Mouse (Mus musculus) stomach, embryonic 14.5 days (tissue): ENCODE results near the gene Eif2b5. TPM values are rescaled to one million over a fixed set of nuclear protein-coding genes. Genes with fewer than 3 reads are reported as not detected.

Source experiments
- ATAC-seq: fragments of 200-750 bp; cut with Nextera tagmentation; 2 replicates; pipeline ENCODE4 v1.8.0; 2017; ENCODE audit warnings: low read depth, moderate TSS enrichment; ENCODE audit not compliant: insufficient number of reproducible peaks, insufficient read depth, low FRiP score
- H3K27ac ChIP-seq: fragments of 300-500 bp; sonication (generic); 2 replicates; pipeline ENCODE4 v1.5.1; 2014; ENCODE audit warnings: mild to moderate bottlenecking, low read length, moderate library complexity, mixed read lengths
- H3K27me3 ChIP-seq: fragments of 300-500 bp; sonication (generic); 2 replicates; pipeline ENCODE4 v1.6.1; 2014; ENCODE audit warnings: low read length, control low read depth, mixed read lengths; ENCODE audit not compliant: control insufficient read depth, insufficient read depth
- H3K36me3 ChIP-seq: fragments of 300-500 bp; sonication (generic); 2 replicates; pipeline ENCODE4 v1.6.1; 2014; ENCODE audit warnings: mild to moderate bottlenecking, control low read depth, low read length, moderate library complexity, mixed read lengths; ENCODE audit not compliant: control insufficient read depth, insufficient read depth
- H3K4me1 ChIP-seq: fragments of 300-500 bp; sonication (generic); 2 replicates; pipeline ENCODE4 v1.6.1; 2014; ENCODE audit warnings: low read length, control low read depth, mixed read lengths; ENCODE audit not compliant: control insufficient read depth, insufficient read depth
- H3K4me2 ChIP-seq: fragments of 300-500 bp; sonication (generic); replicated peaks from 2 replicates; pipeline ENCODE4 v1.6.1; 2014; ENCODE audit warnings: low read depth, low read length, control low read depth
- H3K4me3 ChIP-seq: fragments of 300-500 bp; sonication (generic); 2 replicates; pipeline ENCODE4 v1.5.1; 2014; ENCODE audit warnings: low read depth, low read length, control low read depth
- H3K9ac ChIP-seq: fragments of 300-500 bp; sonication (generic); replicated peaks from 2 replicates; pipeline ENCODE4 v1.6.1; 2014; ENCODE audit warnings: low read depth, mild to moderate bottlenecking, control low read depth, low read length, moderate library complexity, mixed read lengths
- H3K9me3 ChIP-seq: fragments of 300-500 bp; sonication (generic); 2 replicates; pipeline ENCODE4 v1.6.1; 2016; ENCODE audit warnings: low read depth, low read length, control low read depth; ENCODE audit not compliant: control insufficient read depth
- WGBS: fragments of 180-500 bp; shearing (Covaris S2); extraction: QIAGEN DNeasy Blood & Tissue Kit; methylation state at CpG from one replicate; pipeline ENCODE4 v1.1.7; 2014; 5-methylcytosine and 5-hydroxymethylcytosine counted together
- polyA plus RNA-seq: library from polyadenylated mRNA; unstranded; fragments of >200 nt; fragmentation: Nextera tagmentation; extraction: Ambion mirVana; gene quantifications from 2 replicates; pipeline ENCODE4 v1.2.1, GENCODE M21; 2014

Gene Eif2b5
- polyA plus RNA-seq, 1 experiment from 2014 or later, result 87.3 TPM

DNA sequence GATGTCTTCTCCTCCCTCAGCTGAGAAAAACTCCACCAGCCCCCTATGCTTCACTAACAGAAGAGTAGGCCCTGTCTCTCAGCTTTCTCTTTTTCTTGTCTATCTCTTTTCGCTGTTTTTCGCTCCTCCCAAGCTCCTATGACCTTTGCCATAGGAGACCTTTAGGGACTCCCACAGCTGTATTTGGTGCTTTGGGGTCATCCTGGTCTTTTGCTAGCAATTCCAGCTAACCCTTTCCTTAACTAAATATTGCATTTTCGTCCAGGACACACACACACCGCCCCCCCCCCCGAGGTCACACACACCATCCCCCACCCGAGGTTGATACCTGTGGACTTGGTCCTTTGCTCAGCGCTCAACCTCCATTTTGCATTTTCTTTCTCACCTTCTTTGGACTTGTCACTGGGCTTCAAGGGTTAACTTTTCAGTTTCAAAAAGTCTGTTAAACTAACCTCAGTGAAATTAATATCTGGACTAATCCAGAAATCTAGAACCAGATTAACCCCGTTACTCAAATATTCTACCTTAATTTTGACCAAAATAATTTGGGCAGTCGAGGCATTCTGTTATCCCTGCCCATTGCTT is 37.6 kb downstream of the Eif2b5 start:
- H3K9me3 ChIP-seq, result no peaks in the 10 kb centered on the region
- peaks cover 21% of the 10 kb centered on the region for H3K4me1 ChIP-seq
- H3K4me2 ChIP-seq, result peak overlapping the region; percentile 92
- H3K36me3 ChIP-seq, result peaks cover 52% of the 10 kb centered on the region
- peak overlapping the region; percentile 75 for H3K4me3 ChIP-seq
- ATAC-seq, result no peak
- H3K27me3 ChIP-seq, result no peaks in the 10 kb centered on the region
- WGBS, result 29% methylated on average over 9 of the region's 9 CpGs
- peak overlapping the region; percentile 75 for H3K9ac ChIP-seq
- H3K27ac ChIP-seq, result no peak overlapping the region; the same call in 1 of the 2 replicates

DNA sequence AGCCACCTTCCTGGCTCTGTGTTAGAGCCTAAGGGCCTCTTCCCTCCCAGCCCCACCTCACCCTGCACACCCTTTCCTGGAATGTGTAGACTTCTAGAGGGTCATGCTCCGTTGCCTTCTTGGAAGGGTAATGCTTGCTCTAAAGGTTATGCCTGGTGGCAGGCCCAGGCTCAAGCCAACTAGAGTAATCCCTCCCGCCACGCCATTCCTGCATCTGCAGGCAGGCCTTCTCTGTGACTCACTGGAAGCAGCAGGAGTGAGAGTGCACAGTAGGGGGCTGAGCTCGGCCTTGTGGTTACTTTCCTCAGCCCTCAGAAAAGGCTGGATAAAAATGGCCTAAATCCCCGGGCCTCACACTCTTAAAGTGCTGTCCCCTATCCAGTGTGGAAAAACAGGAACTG is 38.5 kb downstream of the Eif2b5 start:
- H3K9ac ChIP-seq, result peak overlapping the region; percentile 8; the same call in 1 of the 2 replicates
- H3K27ac ChIP-seq, result no peak overlapping the region
- no peaks in the 10 kb centered on the region for H3K9me3 ChIP-seq
- H3K4me3 ChIP-seq, result peak overlapping the region; percentile 75; the same call in 1 of the 2 replicates
- WGBS, result 31% methylated on average over 5 of the region's 5 CpGs
- ATAC-seq, result no peak
- H3K4me2 ChIP-seq, result peak overlapping the region; percentile 92
- H3K36me3 ChIP-seq, result peaks cover 52% of the 10 kb centered on the region
- H3K4me1 ChIP-seq, result peaks cover 21% of the 10 kb centered on the region
- no peaks in the 10 kb centered on the region for H3K27me3 ChIP-seq

DNA sequence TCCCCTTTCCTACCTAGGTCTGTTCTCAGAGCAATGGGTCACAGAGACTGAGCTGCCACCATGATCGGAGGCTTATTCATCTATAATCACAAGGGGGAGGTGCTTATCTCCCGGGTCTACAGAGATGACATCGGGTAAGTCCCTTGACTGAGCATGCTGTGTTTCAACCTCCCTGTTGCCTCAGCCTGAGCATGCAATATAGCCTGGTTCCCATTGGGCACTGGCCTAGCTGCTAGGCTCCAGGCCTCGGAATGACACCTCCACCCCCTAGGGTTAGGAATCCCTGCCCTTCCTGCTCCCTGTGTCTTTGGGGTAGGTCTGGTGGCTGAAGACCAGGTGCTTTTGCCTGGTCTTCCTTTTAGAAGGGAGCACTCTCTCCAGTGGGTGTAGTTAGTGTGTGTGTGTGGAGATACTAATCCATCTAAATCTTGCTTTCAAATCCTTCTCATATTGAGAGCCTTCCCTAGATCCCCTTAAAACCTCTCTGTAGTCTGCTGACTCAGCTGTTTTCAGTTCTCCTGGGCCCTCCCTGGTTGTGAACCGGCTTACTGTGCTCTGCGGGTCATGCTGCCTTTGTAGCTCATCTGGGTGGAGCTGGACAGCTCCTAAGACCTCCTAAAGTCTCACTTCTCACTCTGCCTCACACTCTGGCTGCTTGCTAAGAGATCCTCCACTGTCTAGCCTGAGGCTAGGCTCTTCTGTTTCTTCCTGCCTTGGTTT is 39.1 kb downstream of the Eif2b5 start:
- H3K4me3 ChIP-seq, result peak overlapping the region; percentile 75; the same call in 1 of the 2 replicates
- peaks cover 54% of the 10 kb centered on the region for H3K36me3 ChIP-seq
- H3K9ac ChIP-seq, result peak overlapping the region; percentile 8; the same call in 1 of the 2 replicates
- 43% methylated on average over 6 of the region's 6 CpGs for WGBS
- H3K4me1 ChIP-seq, result peaks cover 21% of the 10 kb centered on the region
- H3K27me3 ChIP-seq, result no peaks in the 10 kb centered on the region
- no peak for ATAC-seq
- peak overlapping the region; percentile 92 for H3K4me2 ChIP-seq
- no peaks in the 10 kb centered on the region for H3K9me3 ChIP-seq
- H3K27ac ChIP-seq, result no peak overlapping the region

DNA sequence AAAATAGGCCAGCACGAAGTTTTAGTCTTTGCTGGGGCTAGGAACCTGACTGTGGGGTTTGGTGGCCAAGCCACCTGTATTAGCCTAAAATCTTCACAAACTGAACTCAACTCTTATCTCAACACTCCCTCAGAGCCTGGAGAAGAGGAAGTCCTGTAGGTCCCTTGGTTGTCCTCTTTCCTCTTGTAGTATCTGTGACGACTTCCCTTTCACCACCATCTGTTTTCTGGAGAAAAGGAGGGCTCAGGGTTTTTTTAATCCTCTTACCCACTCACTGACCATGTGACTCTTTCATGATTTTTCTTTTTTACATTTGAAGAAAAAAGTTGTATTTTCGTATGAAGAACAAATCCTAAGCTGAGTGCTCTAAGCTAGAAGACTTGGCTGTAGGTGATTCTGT is 41.0 kb downstream of the Eif2b5 start:
- WGBS, result 80% methylated on average over 3 of the region's 3 CpGs

DNA sequence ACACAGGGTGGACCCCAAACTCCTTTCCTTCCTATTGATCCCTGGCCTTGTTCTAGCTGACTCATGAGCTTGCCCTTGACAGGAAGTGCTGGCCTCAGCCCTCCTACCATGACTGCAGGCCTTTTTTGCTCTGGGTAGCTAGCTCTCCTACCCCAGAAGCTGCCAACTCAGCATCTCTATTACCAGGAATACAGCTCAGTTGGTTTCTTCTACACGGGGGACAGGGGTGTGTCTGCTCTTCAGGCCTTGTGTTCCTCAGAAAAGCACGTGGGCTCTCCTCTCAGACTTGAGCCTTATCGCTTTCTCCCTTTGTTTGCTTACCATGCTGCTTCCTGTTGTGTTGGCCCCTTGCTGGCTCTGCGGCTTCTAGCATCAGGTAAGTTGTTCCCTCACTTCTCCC is 41.8 kb downstream of the Eif2b5 start:
- H3K27ac ChIP-seq, result no peak overlapping the region
- no peak for ATAC-seq
- H3K9me3 ChIP-seq, result no peaks in the 10 kb centered on the region
- peaks cover 21% of the 10 kb centered on the region for H3K4me1 ChIP-seq
- H3K4me2 ChIP-seq, result no peak overlapping the region
- 79% methylated on average over 4 of the region's 4 CpGs for WGBS
- no peak overlapping the region for H3K4me3 ChIP-seq
- no peaks in the 10 kb centered on the region for H3K27me3 ChIP-seq
- H3K36me3 ChIP-seq, result peaks cover 62% of the 10 kb centered on the region
- H3K9ac ChIP-seq, result no peak overlapping the region

More for the DNA sequence above, 41.0 kb downstream of the Eif2b5 start:
- Histone ChIP-seq H3K4me1 (peaks cover 21% of the 10 kb centered on the region), H3K36me3 (peaks cover 62% of the 10 kb centered on the region), H3K27me3 (no peaks in the 10 kb centered on the region), H3K9ac (no peak overlapping the region), H3K27ac (no peak overlapping the region), H3K4me2 (no peak overlapping the region), H3K4me3 (no peak overlapping the region), H3K9me3 (no peaks in the 10 kb centered on the region)
- no peak for ATAC-seq

DNA sequence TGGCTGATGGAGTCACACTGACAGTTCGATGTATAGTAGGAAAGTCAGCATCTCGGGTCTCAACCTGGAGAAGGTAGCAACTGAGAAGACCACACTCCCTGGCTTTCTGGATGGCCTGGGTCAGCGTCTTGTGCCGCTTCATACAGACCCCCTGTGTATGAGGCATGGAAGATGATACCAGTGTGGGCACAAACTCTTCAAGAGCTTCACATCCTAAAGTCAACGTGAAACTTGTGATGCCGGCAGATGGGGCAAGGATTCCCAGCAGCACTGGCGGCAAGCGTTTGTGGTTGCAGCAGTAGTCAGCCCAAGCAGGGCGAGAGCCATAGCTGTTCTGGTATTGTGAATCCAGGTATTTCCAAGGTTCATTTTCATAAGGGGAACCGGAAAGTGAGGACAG is 47.1 kb downstream of the Eif2b5 start:
- Histone ChIP-seq H3K27ac (no peak overlapping the region), H3K36me3 (peaks cover 40% of the 10 kb centered on the region), H3K9ac (no peak overlapping the region), H3K27me3 (no peaks in the 10 kb centered on the region), H3K9me3 (no peaks in the 10 kb centered on the region), H3K4me3 (no peak overlapping the region), H3K4me2 (no peak overlapping the region), H3K4me1 (peaks cover 12% of the 10 kb centered on the region)
- 89% methylated on average over 10 of the region's 10 CpGs for WGBS
- no peak for ATAC-seq

DNA sequence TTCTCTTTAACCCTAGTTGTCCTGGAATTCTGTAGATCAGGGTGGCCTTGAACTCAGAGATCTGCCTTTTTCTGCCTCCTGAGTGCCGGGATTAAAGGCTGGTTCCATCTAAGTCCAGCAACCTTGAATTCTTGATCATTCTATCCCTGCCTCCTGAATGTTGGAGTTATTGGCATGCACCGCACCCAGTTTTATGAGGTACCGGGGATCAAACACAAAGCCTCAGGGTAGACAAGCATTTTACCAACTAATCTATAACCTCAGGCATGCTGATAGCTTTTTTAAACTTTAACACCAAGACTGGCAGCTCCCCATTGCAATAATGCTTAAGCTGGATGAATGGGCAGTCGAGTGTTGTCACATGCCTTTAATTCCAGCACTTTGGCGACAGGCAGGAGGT is 48.8 kb downstream of the Eif2b5 start:
- 50% methylated on average over 5 of the region's 5 CpGs for WGBS
- Histone ChIP-seq H3K9ac (no peak overlapping the region), H3K27ac (peak overlapping the region; percentile 44; the same call in 1 of the 2 replicates), H3K9me3 (no peaks in the 10 kb centered on the region), H3K27me3 (no peaks in the 10 kb centered on the region), H3K4me3 (peak overlapping the region; percentile 94), H3K4me1 (peaks cover 12% of the 10 kb centered on the region), H3K4me2 (peak overlapping the region; percentile 70), H3K36me3 (peaks cover 38% of the 10 kb centered on the region)
- no peak for ATAC-seq

DNA sequence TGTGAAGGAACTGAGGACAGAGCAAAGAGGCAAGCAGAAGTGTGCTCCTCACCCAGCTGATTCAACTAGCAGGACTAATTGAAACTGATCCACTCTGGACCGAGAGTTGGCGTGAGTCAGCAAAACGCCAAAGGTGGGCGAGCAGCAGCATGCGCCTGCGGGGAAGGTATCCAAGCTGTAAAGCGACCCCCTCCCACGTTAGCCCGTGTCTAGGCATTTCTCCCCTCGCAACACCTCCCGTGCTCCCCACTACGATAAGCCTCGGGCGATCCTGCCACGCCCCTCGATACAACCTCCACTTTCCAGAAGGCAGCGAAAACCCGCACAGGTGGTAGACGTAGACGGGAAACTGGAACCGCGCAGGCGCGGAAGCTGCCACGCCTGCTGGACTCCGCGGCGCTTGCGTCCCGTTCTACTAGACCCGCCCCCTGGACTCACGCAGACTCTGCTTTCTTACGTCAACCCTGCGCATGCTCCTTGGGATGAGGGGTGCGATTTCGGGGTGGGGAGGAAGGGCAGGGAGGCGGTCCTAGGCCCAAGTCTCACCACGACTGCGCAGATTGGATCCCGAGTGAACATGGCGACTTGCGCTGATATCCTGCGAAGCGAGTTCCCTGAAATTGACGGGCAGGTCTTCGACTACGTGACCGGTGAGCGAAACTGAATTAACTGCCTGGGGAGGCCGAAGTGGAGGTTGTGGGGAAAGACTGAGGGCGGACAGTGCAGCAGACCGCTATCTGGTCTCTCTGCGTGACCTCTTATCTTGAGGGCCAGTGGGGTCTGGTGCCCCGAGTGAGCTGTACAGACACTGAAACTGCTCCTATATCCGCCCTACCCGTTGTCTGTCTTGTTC is 49.7 kb downstream of the Eif2b5 start, which contains the start of gene Abcf3:
Abcf3 (plus strand) TSS at position 482 of the 853 bp plus-strand sequence.
- no peaks in the 10 kb centered on the region for H3K27me3 ChIP-seq
- H3K4me2 ChIP-seq, result peak within 1 kb of the TSS; percentile 94
- H3K9ac ChIP-seq, result peak within 1 kb of the TSS; percentile 82
- under 1% methylated on average over 56 of the region's 56 CpGs for WGBS
- peak within 1 kb of the TSS; percentile 94 for H3K4me3 ChIP-seq
- peaks cover 39% of the 10 kb centered on the region for H3K36me3 ChIP-seq
- H3K27ac ChIP-seq, result peak within 1 kb of the TSS; percentile 44; the same call in 1 of the 2 replicates
- peaks cover 12% of the 10 kb centered on the region for H3K4me1 ChIP-seq
- no peaks in the 10 kb centered on the region for H3K9me3 ChIP-seq
- ATAC-seq, result peak; percentile 99
